Mouse (Mus musculus) megakaryocyte progenitor cell, adult 5-6 weeks (primary cell): ENCODE measurements at regions not wholly inside any gene's neighbourhood (a gene's known extent, or its start where the extent isn't known, plus 50 kb on each side); places are given as distances from the start of the nearest gene placed in this dataset.

Experiments
- ATAC-seq: replicated peaks from 2 replicates; pipeline ENCODE4 v1.8.0; 2016; ENCODE audit warnings: mild to moderate bottlenecking, moderate TSS enrichment, inconsistent platforms; ENCODE audit not compliant: poor library complexity

- no peak for ATAC-seq
Measured at GRCm38 (mm10) chr10:118989812-118990211, 119.8 kb upstream of the Dyrk2 start.

GRCm38 (mm10) chr10:118988249-118988648 is 118.2 kb upstream of the Dyrk2 start:
- ATAC-seq, result 0 out of 2 replicates have a peak, but pooled peaks have one; percentile 31

GRCm38 (mm10) chr10:118984580-118984979 is 114.6 kb upstream of the Dyrk2 start:
- ATAC-seq, result no peak

- peak; percentile 99 for ATAC-seq
Measured at GRCm38 (mm10) chr10:118981446-118981845, 111.4 kb upstream of the Dyrk2 start.

GRCm38 (mm10) chr10:118979339-118979738 is 109.3 kb upstream of the Dyrk2 start:
- no peak for ATAC-seq

GRCm38 (mm10) chr10:118978181-118978743 is 108.3 kb upstream of the Dyrk2 start:
- ATAC-seq, result no peak

GRCm38 (mm10) chr10:118976447-118976846 is 106.4 kb upstream of the Dyrk2 start:
- ATAC-seq, result no peak; the same call in 1 of the 2 replicates

GRCm38 (mm10) chr10:118975772-118976171 is 105.8 kb upstream of the Dyrk2 start:
- no peak for ATAC-seq

GRCm38 (mm10) chr10:118973324-118973723 is 103.3 kb upstream of the Dyrk2 start:
- ATAC-seq, result no peak

- no peak for ATAC-seq
Measured at GRCm38 (mm10) chr10:118972626-118973025, 102.6 kb upstream of the Dyrk2 start.

- no peak for ATAC-seq
Measured at GRCm38 (mm10) chr10:118970457-118971175, 100.6 kb upstream of the Dyrk2 start.

- no peak for ATAC-seq
Measured at GRCm38 (mm10) chr10:118961713-118962181, 91.7 kb upstream of the Dyrk2 start.

GRCm38 (mm10) chr10:118960076-118960475 is 90.1 kb upstream of the Dyrk2 start:
- no peak for ATAC-seq

GRCm38 (mm10) chr10:118959623-118960022 is 89.6 kb upstream of the Dyrk2 start:
- ATAC-seq, result no peak

- ATAC-seq, result no peak
Measured at GRCm38 (mm10) chr10:118956352-118956751, 86.3 kb upstream of the Dyrk2 start.

- no peak for ATAC-seq
Measured at GRCm38 (mm10) chr10:118953440-118953839, 83.4 kb upstream of the Dyrk2 start.

- no peak for ATAC-seq
Measured at GRCm38 (mm10) chr10:118952756-118953155, 82.7 kb upstream of the Dyrk2 start.

GRCm38 (mm10) chr10:118947724-118948123 is 77.7 kb upstream of the Dyrk2 start:
- ATAC-seq, result no peak

- no peak for ATAC-seq
Measured at GRCm38 (mm10) chr10:118947016-118947674, 77.1 kb upstream of the Dyrk2 start.

- no peak for ATAC-seq
Measured at GRCm38 (mm10) chr10:118927316-118927715, 57.3 kb upstream of the Dyrk2 start.

GRCm38 (mm10) chr10:118923473-118924185 is 53.6 kb upstream of the Dyrk2 start:
- no peak for ATAC-seq
